Mouse (Mus musculus) C2C12 (cell line): ENCODE results near the gene Mctp2.
"Not testable (repeated sequence)": the region's sequence is repeated elsewhere in the genome, so short reads cannot be mapped to it uniquely, and the experiment has no call there.

Experiments
- CEBPB ChIP-seq: IDR thresholded peaks from one replicate; pipeline ENCODE4 v1.6.1; 2011; ENCODE audit warnings: low read depth, mild to moderate bottlenecking, control low read depth, moderate library complexity
- CTCF ChIP-seq: IDR thresholded peaks from one replicate; pipeline ENCODE4 v1.5.1; 2011; ENCODE audit not compliant: control insufficient read depth, insufficient read depth, insufficient read length
- FOSL1 ChIP-seq: IDR thresholded peaks from one replicate; pipeline ENCODE4 v1.8.0; 2011; ENCODE audit warnings: mild to moderate bottlenecking, low read length; ENCODE audit not compliant: poor library complexity, insufficient read depth, severe bottlenecking
- MAX ChIP-seq: IDR thresholded peaks from one replicate; pipeline ENCODE4 v1.6.1; 2011; ENCODE audit warnings: mild to moderate bottlenecking, control low read depth
- MYOD1 ChIP-seq: IDR thresholded peaks from one replicate; pipeline ENCODE4 v1.6.1; 2011; ENCODE audit warnings: low read depth; ENCODE audit not compliant: control insufficient read depth, insufficient read length
- MYOG ChIP-seq: IDR thresholded peaks from one replicate; pipeline ENCODE4 v1.6.1; 2011; ENCODE audit not compliant: control insufficient read depth, insufficient read length; ENCODE audit errors: extremely low read depth
- USF1 ChIP-seq: IDR thresholded peaks from one replicate; pipeline ENCODE4 v1.6.1; 2011; ENCODE audit warnings: low read depth, mild to moderate bottlenecking, control low read depth, moderate library complexity

GRCm38 (mm10) chr7:72250326-72250725 lies 56.1 kb downstream of the Mctp2 start:
- TF ChIP-seq MYOG, CTCF, MAX, CEBPB, MYOD1, USF1, FOSL1: not testable (repeated sequence)
